Mouse (Mus musculus): ENCODE results near the gene Hras. TPM values are rescaled to one million over a fixed set of nuclear protein-coding genes. Genes with fewer than 3 reads are reported as not detected.

The Hras gene
- polyA plus RNA-seq, 1 experiment from 2014 or later = 93.2 TPM

GRCm38 (mm10) chr7:141222126-141222467, 28.3 kb upstream of the Hras start:
- H3K9me3 ChIP-seq (ENCODE audit: control insufficient read depth, low read length) = no peaks in the 10 kb centered on the region
- no peak for ATAC-seq
- peak overlapping the region; percentile 48 for H3K4me3 ChIP-seq (ENCODE audit: low read length)
- peaks cover 10% of the 10 kb centered on the region for H3K4me1 ChIP-seq (ENCODE audit: control insufficient read depth, insufficient read depth, low read depth, low read length)
- peak overlapping the region; percentile 75 for H3K27ac ChIP-seq (ENCODE audit: low read depth, low read length)
- peak overlapping the region; percentile 82 for H3K4me2 ChIP-seq (ENCODE audit: low read length)
- 4% methylated on average over 8 of the region's 8 CpGs for WGBS
- H3K9ac ChIP-seq (ENCODE audit: low read depth, low read length) = peak overlapping the region; percentile 65
- no peaks in the 10 kb centered on the region for H3K36me3 ChIP-seq (ENCODE audit: control insufficient read depth, insufficient read depth, low read length)
- no peaks in the 10 kb centered on the region for H3K27me3 ChIP-seq (replicated peaks; ENCODE audit: control insufficient read depth, insufficient read depth, low read length)

- peak overlapping the region; percentile 48 for H3K4me3 ChIP-seq (ENCODE audit: low read length)
- ATAC-seq = peak; percentile 97
- peak overlapping the region; percentile 65 for H3K9ac ChIP-seq (ENCODE audit: low read depth, low read length)
- no peaks in the 10 kb centered on the region for H3K27me3 ChIP-seq (replicated peaks; ENCODE audit: control insufficient read depth, insufficient read depth, low read length)
- H3K4me1 ChIP-seq (ENCODE audit: control insufficient read depth, insufficient read depth, low read depth, low read length) = peaks cover 15% of the 10 kb centered on the region
- H3K4me2 ChIP-seq (ENCODE audit: low read length) = peak overlapping the region; percentile 82
- no peaks in the 10 kb centered on the region for H3K36me3 ChIP-seq (ENCODE audit: control insufficient read depth, insufficient read depth, low read length)
- H3K9me3 ChIP-seq (ENCODE audit: control insufficient read depth, low read length) = no peaks in the 10 kb centered on the region
- peak overlapping the region; percentile 75 for H3K27ac ChIP-seq (ENCODE audit: low read depth, low read length)
- 2% methylated on average over 41 of the region's 44 CpGs for WGBS
These were observed 27.7 kb upstream of the Hras start for GRCm38 (mm10) chr7:141221249-141222125.

GRCm38 (mm10) chr7:141220377-141220776, 26.6 kb upstream of the Hras start:
- Histone ChIP-seq H3K4me2 (ENCODE audit: low read length) (no peak overlapping the region; the same call in 1 of the 2 replicates), H3K27ac (ENCODE audit: low read depth, low read length) (no peak overlapping the region), H3K36me3 (ENCODE audit: control insufficient read depth, insufficient read depth, low read length) (no peaks in the 10 kb centered on the region), H3K4me1 (ENCODE audit: control insufficient read depth, insufficient read depth, low read depth, low read length) (peaks cover 19% of the 10 kb centered on the region), H3K4me3 (ENCODE audit: low read length) (no peak overlapping the region), H3K9me3 (ENCODE audit: control insufficient read depth, low read length) (no peaks in the 10 kb centered on the region), H3K27me3 (replicated peaks; ENCODE audit: control insufficient read depth, insufficient read depth, low read length) (no peaks in the 10 kb centered on the region), H3K9ac (ENCODE audit: low read depth, low read length) (no peak overlapping the region)
- ATAC-seq = no peak
- 74% methylated on average over 1 of the region's 1 CpGs for WGBS

GRCm38 (mm10) chr7:141219558-141220099, 25.8 kb upstream of the Hras start:
- peaks cover 24% of the 10 kb centered on the region for H3K4me1 ChIP-seq (ENCODE audit: control insufficient read depth, insufficient read depth, low read depth, low read length)
- no peak overlapping the region for H3K27ac ChIP-seq (ENCODE audit: low read depth, low read length)
- no peak overlapping the region for H3K4me2 ChIP-seq (ENCODE audit: low read length)
- no peaks in the 10 kb centered on the region for H3K27me3 ChIP-seq (replicated peaks; ENCODE audit: control insufficient read depth, insufficient read depth, low read length)
- WGBS = 92% methylated on average over 1 of the region's 1 CpGs
- H3K9me3 ChIP-seq (ENCODE audit: control insufficient read depth, low read length) = no peaks in the 10 kb centered on the region
- ATAC-seq = no peak
- no peak overlapping the region for H3K4me3 ChIP-seq (ENCODE audit: low read length)
- no peak overlapping the region for H3K9ac ChIP-seq (ENCODE audit: low read depth, low read length)
- H3K36me3 ChIP-seq (ENCODE audit: control insufficient read depth, insufficient read depth, low read length) = no peaks in the 10 kb centered on the region

- H3K9me3 ChIP-seq (ENCODE audit: control insufficient read depth, low read length) = no peaks in the 10 kb centered on the region
- no peak overlapping the region for H3K9ac ChIP-seq (ENCODE audit: low read depth, low read length)
- H3K4me3 ChIP-seq (ENCODE audit: low read length) = no peak overlapping the region
- H3K36me3 ChIP-seq (ENCODE audit: control insufficient read depth, insufficient read depth, low read length) = no peaks in the 10 kb centered on the region
- H3K4me1 ChIP-seq (ENCODE audit: control insufficient read depth, insufficient read depth, low read depth, low read length) = peaks cover 24% of the 10 kb centered on the region
- 86% methylated on average over 5 of the region's 5 CpGs for WGBS
- ATAC-seq = no peak
- no peak overlapping the region for H3K27ac ChIP-seq (ENCODE audit: low read depth, low read length)
- no peaks in the 10 kb centered on the region for H3K27me3 ChIP-seq (replicated peaks; ENCODE audit: control insufficient read depth, insufficient read depth, low read length)
- H3K4me2 ChIP-seq (ENCODE audit: low read length) = no peak overlapping the region
These were observed 24.8 kb upstream of the Hras start for GRCm38 (mm10) chr7:141218557-141219133.

- WGBS = 81% methylated on average over 3 of the region's 3 CpGs
- Histone ChIP-seq H3K9me3 (ENCODE audit: control insufficient read depth, low read length) (no peaks in the 10 kb centered on the region), H3K36me3 (ENCODE audit: control insufficient read depth, insufficient read depth, low read length) (no peaks in the 10 kb centered on the region), H3K4me2 (ENCODE audit: low read length) (no peak overlapping the region), H3K27me3 (replicated peaks; ENCODE audit: control insufficient read depth, insufficient read depth, low read length) (no peaks in the 10 kb centered on the region), H3K27ac (ENCODE audit: low read depth, low read length) (no peak overlapping the region), H3K4me1 (ENCODE audit: control insufficient read depth, insufficient read depth, low read depth, low read length) (peaks cover 24% of the 10 kb centered on the region), H3K9ac (ENCODE audit: low read depth, low read length) (no peak overlapping the region), H3K4me3 (ENCODE audit: low read length) (no peak overlapping the region)
- ATAC-seq = no peak
These were observed 24.3 kb upstream of the Hras start for GRCm38 (mm10) chr7:141218141-141218540.

GRCm38 (mm10) chr7:141217343-141218013, 23.7 kb upstream of the Hras start:
- no peak overlapping the region for H3K27ac ChIP-seq (ENCODE audit: low read depth, low read length)
- H3K4me3 ChIP-seq (ENCODE audit: low read length) = no peak overlapping the region
- H3K27me3 ChIP-seq (replicated peaks; ENCODE audit: control insufficient read depth, insufficient read depth, low read length) = no peaks in the 10 kb centered on the region
- no peaks in the 10 kb centered on the region for H3K9me3 ChIP-seq (ENCODE audit: control insufficient read depth, low read length)
- H3K9ac ChIP-seq (ENCODE audit: low read depth, low read length) = no peak overlapping the region
- 89% methylated on average over 17 of the region's 17 CpGs for WGBS
- H3K4me1 ChIP-seq (ENCODE audit: control insufficient read depth, insufficient read depth, low read depth, low read length) = peaks cover 20% of the 10 kb centered on the region
- no peaks in the 10 kb centered on the region for H3K36me3 ChIP-seq (ENCODE audit: control insufficient read depth, insufficient read depth, low read length)
- no peak overlapping the region for H3K4me2 ChIP-seq (ENCODE audit: low read length)
- ATAC-seq = no peak

- Histone ChIP-seq H3K4me1 (ENCODE audit: control insufficient read depth, insufficient read depth, low read depth, low read length) (peaks cover 14% of the 10 kb centered on the region), H3K9me3 (ENCODE audit: control insufficient read depth, low read length) (no peaks in the 10 kb centered on the region), H3K36me3 (ENCODE audit: control insufficient read depth, insufficient read depth, low read length) (no peaks in the 10 kb centered on the region), H3K9ac (ENCODE audit: low read depth, low read length) (no peak overlapping the region), H3K27me3 (replicated peaks; ENCODE audit: control insufficient read depth, insufficient read depth, low read length) (no peaks in the 10 kb centered on the region), H3K27ac (ENCODE audit: low read depth, low read length) (no peak overlapping the region), H3K4me3 (ENCODE audit: low read length) (no peak overlapping the region), H3K4me2 (ENCODE audit: low read length) (peak overlapping the region; percentile 94)
- WGBS = 87% methylated on average over 11 of the region's 11 CpGs
- ATAC-seq = no peak
These were observed 23.1 kb upstream of the Hras start for GRCm38 (mm10) chr7:141216894-141217293.

Data from hindbrain, embryonic 16.5 days (tissue).